Mouse (Mus musculus) stomach, embryonic 15.5 days (tissue): ENCODE results near the gene Cnot10. TPM values are rescaled to one million over a fixed set of nuclear protein-coding genes. Genes with fewer than 3 reads are reported as not detected.

Experiments
- ATAC-seq: fragments of 200-750 bp; cut with Nextera tagmentation; 2 replicates; pipeline ENCODE4 v1.8.0; 2017; ENCODE audit warnings: low read depth, moderate number of reproducible peaks, moderate TSS enrichment; ENCODE audit not compliant: insufficient read depth, low FRiP score
- H3K27ac ChIP-seq: fragments of 300-500 bp; sonication (generic); 2 replicates; pipeline ENCODE4 v1.5.1; 2015; ENCODE audit warnings: mild to moderate bottlenecking, inconsistent platforms
- H3K27me3 ChIP-seq: fragments of 300-500 bp; sonication (generic); replicated peaks from 2 replicates; pipeline ENCODE4 v1.6.1; 2015; ENCODE audit warnings: inconsistent platforms
- H3K36me3 ChIP-seq: fragments of 300-500 bp; sonication (generic); 2 replicates; pipeline ENCODE4 v1.6.1; 2015; ENCODE audit warnings: inconsistent platforms
- H3K4me1 ChIP-seq: fragments of 300-500 bp; sonication (generic); 2 replicates; pipeline ENCODE4 v1.6.1; 2015; ENCODE audit warnings: inconsistent platforms
- H3K4me2 ChIP-seq: fragments of 300-500 bp; sonication (generic); 2 replicates; pipeline ENCODE4 v1.6.1; 2015; ENCODE audit warnings: mild to moderate bottlenecking, inconsistent platforms
- H3K4me3 ChIP-seq: fragments of 300-500 bp; sonication (generic); replicated peaks from 2 replicates; pipeline ENCODE4 v1.5.1; 2015; ENCODE audit warnings: inconsistent platforms
- H3K9ac ChIP-seq: fragments of 300-500 bp; sonication (generic); 2 replicates; pipeline ENCODE4 v1.6.1; 2015; ENCODE audit warnings: inconsistent platforms
- H3K9me3 ChIP-seq: fragments of 300-500 bp; sonication (generic); 2 replicates; pipeline ENCODE4 v1.6.1; 2016; ENCODE audit warnings: inconsistent platforms
- WGBS: fragments of 180-500 bp; shearing (Covaris S2); methylation state at CpG from one replicate; pipeline ENCODE4 v1.1.7; 2015; 5-methylcytosine and 5-hydroxymethylcytosine counted together
- polyA plus RNA-seq: library from polyadenylated mRNA; unstranded; fragments of >200 nt; fragmentation: Nextera tagmentation; extraction: Ambion mirVana; gene quantifications from 2 replicates; pipeline ENCODE4 v1.2.1, GENCODE M21; 2015

Cnot10 gene
- polyA plus RNA-seq, 1 experiment from 2014 or later = 51.2 TPM

DNA sequence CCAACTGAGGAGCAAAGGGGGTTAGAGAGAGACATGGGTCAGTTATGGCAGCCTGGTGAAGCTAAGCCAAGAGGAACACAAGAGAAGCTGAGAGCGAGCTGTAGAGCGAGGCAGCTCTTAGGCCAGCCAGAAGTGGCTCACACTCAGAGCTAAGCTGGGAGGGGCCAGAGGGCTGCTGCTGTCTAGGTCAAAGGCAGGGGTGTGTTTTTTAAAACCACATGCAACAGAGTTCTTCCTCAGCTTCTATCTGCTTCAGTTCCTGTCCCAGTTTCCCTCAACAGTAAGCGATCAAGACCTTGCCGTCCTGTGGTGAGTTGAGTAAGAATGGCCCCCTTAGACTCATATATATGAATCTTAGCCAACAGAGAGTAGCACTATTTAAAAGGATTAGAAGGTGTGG is 27.0 kb downstream of the Cnot10 start:
- Histone ChIP-seq H3K27ac (no peak overlapping the region), H3K9ac (no peak overlapping the region), H3K4me3 (no peak overlapping the region), H3K27me3 (no peaks in the 10 kb centered on the region), H3K4me1 (no peaks in the 10 kb centered on the region), H3K4me2 (no peak overlapping the region), H3K36me3 (peaks cover 50% of the 10 kb centered on the region), H3K9me3 (no peaks in the 10 kb centered on the region)
- 92% methylated on average over 4 of the region's 4 CpGs for WGBS
- ATAC-seq = no peak

DNA sequence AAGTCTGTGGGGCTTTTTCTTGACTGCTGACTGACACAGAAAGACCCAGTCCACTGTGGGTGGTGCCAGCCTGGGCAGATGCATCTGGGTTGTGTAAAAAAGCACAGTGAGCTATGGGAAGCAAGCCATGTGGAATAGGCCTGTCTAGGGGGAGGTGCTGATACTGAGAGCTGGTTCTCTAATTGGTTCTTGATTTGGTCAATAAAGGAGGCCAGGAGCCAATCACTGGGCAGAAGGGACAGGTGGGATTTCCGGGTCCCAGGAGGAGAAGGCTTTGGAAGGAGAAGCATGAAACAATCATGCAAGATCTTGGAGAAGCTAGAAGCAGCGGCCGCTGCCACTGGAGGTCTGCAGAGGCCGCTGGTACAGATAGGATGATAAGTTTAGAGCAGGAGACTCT is 27.4 kb downstream of the Cnot10 start:
- 81% methylated on average over 4 of the region's 4 CpGs for WGBS
- H3K36me3 ChIP-seq = peaks cover 50% of the 10 kb centered on the region

DNA sequence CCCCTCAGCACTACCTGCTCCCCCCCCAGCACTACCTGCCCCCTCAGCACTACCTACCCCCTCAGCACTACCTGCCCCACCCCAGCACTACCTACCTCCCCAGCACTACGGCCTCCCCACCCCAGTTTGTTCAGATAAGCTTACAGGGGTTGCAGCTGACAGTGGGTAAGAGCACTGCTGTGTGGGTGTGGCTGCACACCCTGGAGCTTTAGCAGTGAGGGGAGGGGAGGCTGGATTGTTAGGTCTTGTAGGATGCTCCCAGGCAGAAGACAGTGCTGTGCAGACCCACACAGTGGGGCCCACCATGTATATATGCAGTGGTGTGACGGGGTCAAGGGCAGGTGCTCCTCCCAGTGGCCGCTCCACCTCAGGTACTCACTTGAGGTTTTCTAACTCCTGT is 29.7 kb downstream of the Cnot10 start:
- no peaks in the 10 kb centered on the region for H3K9me3 ChIP-seq
- no peak overlapping the region for H3K9ac ChIP-seq
- peaks cover 50% of the 10 kb centered on the region for H3K36me3 ChIP-seq
- no peak overlapping the region for H3K4me2 ChIP-seq
- no peak overlapping the region for H3K4me3 ChIP-seq
- no peaks in the 10 kb centered on the region for H3K4me1 ChIP-seq
- no peaks in the 10 kb centered on the region for H3K27me3 ChIP-seq
- 89% methylated on average over 3 of the region's 3 CpGs for WGBS
- no peak for ATAC-seq
- no peak overlapping the region for H3K27ac ChIP-seq

More for the DNA sequence above, 27.4 kb downstream of the Cnot10 start:
- H3K4me1 ChIP-seq = no peaks in the 10 kb centered on the region
- H3K4me2 ChIP-seq = no peak overlapping the region
- no peak overlapping the region for H3K27ac ChIP-seq
- no peak overlapping the region for H3K4me3 ChIP-seq
- no peaks in the 10 kb centered on the region for H3K27me3 ChIP-seq
- no peaks in the 10 kb centered on the region for H3K9me3 ChIP-seq
- no peak overlapping the region for H3K9ac ChIP-seq
- no peak for ATAC-seq

DNA sequence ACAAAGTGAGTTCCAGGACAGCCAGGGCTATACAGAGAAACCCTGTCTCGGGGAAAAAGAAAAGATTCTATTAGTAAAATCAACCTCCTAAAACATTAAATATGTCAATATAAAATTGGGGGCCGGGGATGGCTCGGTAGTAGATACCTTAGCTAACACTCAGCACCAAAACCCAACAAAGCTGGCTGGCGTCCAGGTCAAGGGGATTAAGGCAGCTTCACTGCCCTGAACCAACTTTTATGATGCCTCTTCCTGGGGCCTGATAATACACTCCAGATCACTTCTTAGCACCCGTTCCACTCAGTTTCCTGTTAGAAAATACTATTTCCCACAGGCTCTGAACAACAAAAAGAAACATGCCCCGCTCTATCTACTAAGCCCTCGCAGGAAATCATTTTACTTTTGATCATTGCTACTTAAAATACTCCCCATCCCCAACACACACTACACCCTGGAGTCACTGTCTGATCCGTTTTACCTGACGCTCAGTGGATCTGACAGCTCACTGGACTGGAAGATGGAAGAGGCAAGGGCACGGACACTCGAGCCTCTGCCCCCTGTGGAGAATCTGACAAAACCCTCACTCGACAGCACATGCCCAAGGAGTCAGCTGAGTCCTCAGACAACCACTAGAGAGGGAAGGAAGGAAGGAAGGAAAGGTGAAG is 36.0 kb downstream of the Cnot10 start:
- Histone ChIP-seq H3K9ac (no peak overlapping the region), H3K4me1 (no peaks in the 10 kb centered on the region), H3K4me3 (no peak overlapping the region), H3K36me3 (peaks cover 23% of the 10 kb centered on the region), H3K27me3 (no peaks in the 10 kb centered on the region), H3K27ac (no peak overlapping the region), H3K4me2 (no peak overlapping the region), H3K9me3 (no peaks in the 10 kb centered on the region)
- WGBS = 74% methylated on average over 12 of the region's 12 CpGs
- no peak for ATAC-seq

DNA sequence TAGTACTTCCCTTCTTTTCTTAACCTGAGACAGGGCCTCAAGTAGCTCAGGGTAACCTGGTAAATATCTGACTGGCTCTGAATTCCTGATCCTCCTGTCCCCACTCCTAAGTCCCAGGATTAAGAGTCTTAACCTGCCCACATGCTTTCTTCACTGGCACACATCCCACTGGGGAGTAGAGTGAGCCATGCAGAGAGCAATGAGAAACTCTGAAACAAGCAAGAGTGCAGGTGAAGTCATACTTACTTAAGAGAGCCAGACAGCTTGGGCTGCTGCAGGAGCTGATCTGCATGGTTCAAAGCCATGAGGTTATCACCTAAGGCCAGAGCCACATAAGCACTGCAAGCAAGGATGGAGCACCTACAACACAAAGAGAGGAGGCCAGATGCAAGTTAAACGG is 38.9 kb downstream of the Cnot10 start:
- Histone ChIP-seq H3K4me3 (no peak overlapping the region), H3K27me3 (no peaks in the 10 kb centered on the region), H3K27ac (no peak overlapping the region), H3K36me3 (peaks cover 24% of the 10 kb centered on the region), H3K4me1 (no peaks in the 10 kb centered on the region), H3K4me2 (no peak overlapping the region), H3K9me3 (no peaks in the 10 kb centered on the region), H3K9ac (no peak overlapping the region)
- WGBS = 64% methylated on average over 1 of the region's 1 CpGs
- no peak for ATAC-seq

DNA sequence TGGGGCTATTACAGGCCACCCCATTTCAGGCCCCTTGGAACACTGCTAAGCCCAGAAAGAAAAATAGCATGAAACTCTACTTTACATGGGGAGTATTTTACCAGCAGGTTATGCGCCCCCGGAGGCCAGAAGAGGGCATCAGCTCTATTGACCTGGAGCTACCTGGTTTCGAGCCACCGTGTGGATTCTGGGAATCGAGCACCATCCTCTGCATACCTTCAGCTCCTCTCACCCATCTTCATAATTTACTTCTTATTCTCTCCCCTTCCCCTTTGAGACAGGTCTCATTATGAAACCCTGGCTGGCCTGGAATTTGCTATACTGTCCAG is 55.0 kb downstream of the Cnot10 start:
- no peak; the same call in 1 of the 2 replicates for ATAC-seq
- H3K4me2 ChIP-seq = peak overlapping the region; percentile 70; the same call in 1 of the 2 replicates
- peak overlapping the region; percentile 40; the same call in 1 of the 2 replicates for H3K4me3 ChIP-seq
- H3K9ac ChIP-seq = no peak overlapping the region
- H3K9me3 ChIP-seq = no peaks in the 10 kb centered on the region
- H3K36me3 ChIP-seq = no peaks in the 10 kb centered on the region; the same call in 1 of the 2 replicates
- peaks cover 8% of the 10 kb centered on the region; the same call in 1 of the 2 replicates for H3K4me1 ChIP-seq
- H3K27me3 ChIP-seq = no peaks in the 10 kb centered on the region
- 0 out of 2 replicates have a peak overlapping the region, but pooled peaks have one; percentile 18 for H3K27ac ChIP-seq
- 37% methylated on average over 5 of the region's 5 CpGs for WGBS

DNA sequence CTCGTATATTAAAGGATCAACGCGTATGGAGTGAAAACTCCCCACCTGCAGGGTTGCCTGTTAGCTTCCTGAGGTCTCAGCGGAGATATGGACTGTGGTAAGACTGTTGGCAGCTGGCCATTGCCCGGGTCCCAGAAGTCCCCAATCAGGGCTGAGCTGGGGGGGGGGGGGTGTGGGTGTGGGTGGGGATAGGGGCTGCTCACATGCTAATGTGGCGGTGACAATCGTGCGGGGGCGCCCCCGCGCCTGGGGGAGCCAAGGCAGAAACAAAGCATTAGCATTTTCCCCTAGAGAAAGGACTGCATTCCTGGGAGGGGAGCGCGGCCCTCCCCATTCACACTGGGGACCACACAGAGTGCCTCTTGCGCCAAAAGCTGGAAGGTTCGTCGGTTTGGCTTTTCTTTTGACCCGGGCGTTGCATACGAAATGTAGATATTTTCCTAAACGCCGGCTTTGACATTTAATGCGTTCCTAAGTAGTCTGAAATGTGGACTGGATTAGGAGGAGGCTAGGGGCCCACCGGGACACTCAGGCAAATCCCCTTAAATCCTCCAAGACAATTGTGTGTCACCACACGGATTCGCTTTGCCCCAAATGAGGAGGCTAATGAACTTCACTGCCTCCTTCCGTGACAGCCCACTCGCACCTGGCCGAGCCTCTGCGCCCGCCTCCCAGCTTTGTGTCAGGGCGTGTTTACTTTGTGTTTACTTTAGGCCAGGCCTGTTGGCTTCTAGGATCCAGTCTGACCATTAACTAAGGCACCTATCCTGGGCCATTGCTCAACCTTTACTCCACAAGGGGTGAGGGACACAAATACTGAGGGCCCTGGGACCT is 55.6 kb downstream of the Cnot10 start:
- H3K9ac ChIP-seq = peak overlapping the region; percentile 20; the same call in 1 of the 2 replicates
- H3K36me3 ChIP-seq = no peaks in the 10 kb centered on the region; the same call in 1 of the 2 replicates
- peak overlapping the region; percentile 70 for H3K27ac ChIP-seq
- H3K27me3 ChIP-seq = no peaks in the 10 kb centered on the region
- peaks cover 8% of the 10 kb centered on the region; the same call in 1 of the 2 replicates for H3K4me1 ChIP-seq
- 10% methylated on average over 31 of the region's 31 CpGs for WGBS
- peak; percentile 72; the same call in 1 of the 2 replicates for ATAC-seq
- H3K4me2 ChIP-seq = peak overlapping the region; percentile 70
- no peaks in the 10 kb centered on the region for H3K9me3 ChIP-seq
- peak overlapping the region; percentile 40 for H3K4me3 ChIP-seq

DNA sequence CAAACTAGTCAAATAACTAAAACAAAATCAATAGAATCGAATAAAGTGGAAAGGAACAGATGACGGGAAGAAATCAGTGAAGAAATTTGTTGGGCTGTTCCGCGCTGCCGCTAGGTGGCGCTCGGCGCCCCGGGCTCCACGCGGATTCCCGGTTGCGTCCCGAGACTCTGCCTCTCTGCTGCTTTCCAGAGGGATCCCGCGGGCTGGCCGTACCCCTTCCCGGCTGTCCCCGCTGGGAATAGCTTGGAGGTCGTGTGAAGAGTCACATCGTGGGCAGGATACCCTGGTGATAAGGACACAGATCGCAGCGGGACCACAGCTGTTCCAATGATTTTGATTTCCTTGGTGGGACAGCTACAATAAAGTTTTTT is 56.2 kb downstream of the Cnot10 start:
- no peaks in the 10 kb centered on the region for H3K9me3 ChIP-seq
- under 1% methylated on average over 23 of the region's 23 CpGs for WGBS
- peak overlapping the region; percentile 70 for H3K27ac ChIP-seq
- ATAC-seq = peak; percentile 56; the same call in 1 of the 2 replicates
- H3K4me1 ChIP-seq = peaks cover 8% of the 10 kb centered on the region; the same call in 1 of the 2 replicates
- H3K9ac ChIP-seq = peak overlapping the region; percentile 20; the same call in 1 of the 2 replicates
- peak overlapping the region; percentile 70 for H3K4me2 ChIP-seq
- no peaks in the 10 kb centered on the region; the same call in 1 of the 2 replicates for H3K36me3 ChIP-seq
- peak overlapping the region; percentile 40 for H3K4me3 ChIP-seq
- no peaks in the 10 kb centered on the region for H3K27me3 ChIP-seq

DNA sequence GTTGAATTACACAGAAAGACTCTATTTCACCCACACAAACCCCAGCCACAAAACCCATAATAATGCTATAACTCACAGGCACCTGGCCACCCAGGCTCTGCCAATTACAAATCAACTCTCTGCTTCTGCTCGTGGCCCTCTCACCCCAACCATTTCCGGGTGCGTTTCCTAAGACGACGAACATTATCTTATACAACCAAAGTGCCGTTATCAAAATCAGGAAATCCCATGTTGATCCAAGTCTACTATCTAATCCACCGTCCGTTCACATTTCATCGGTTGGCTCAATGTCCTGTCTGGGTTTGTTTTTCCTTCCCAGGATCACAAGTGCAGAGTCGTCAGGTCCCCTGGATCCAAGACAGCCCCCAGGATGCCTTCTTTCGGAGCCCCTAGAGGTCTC is 61.3 kb downstream of the Cnot10 start:
- Histone ChIP-seq H3K27me3 (no peaks in the 10 kb centered on the region), H3K4me1 (0 out of 2 replicates have a peak, but pooled peaks cover 2% of the 10 kb centered on the region), H3K36me3 (no peaks in the 10 kb centered on the region), H3K4me3 (no peak overlapping the region), H3K27ac (no peak overlapping the region), H3K4me2 (no peak overlapping the region), H3K9ac (no peak overlapping the region), H3K9me3 (no peaks in the 10 kb centered on the region)
- 52% methylated on average over 11 of the region's 11 CpGs for WGBS
- no peak for ATAC-seq

DNA sequence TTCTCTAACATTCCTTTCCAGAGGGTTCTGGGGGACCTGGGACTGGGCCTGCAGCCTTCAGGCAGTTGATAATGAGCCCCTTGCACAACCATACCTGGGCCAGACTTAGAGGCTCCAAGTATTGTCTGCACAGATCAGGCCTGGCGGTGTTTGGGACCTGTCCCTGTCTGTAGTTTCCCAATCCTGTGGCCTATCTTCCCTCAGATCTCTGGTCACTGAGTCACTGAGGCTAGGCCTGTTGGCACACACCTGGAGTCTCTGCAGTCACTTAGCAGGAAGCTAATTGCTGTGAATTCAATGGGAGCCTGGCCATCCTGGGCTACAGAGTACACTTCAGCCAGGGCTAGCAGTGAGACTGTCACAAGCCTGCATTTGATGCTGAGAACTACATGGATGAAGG is 64.0 kb downstream of the Cnot10 start:
- ATAC-seq = no peak
- 89% methylated on average over 1 of the region's 1 CpGs for WGBS
- no peak overlapping the region for H3K4me3 ChIP-seq

DNA sequence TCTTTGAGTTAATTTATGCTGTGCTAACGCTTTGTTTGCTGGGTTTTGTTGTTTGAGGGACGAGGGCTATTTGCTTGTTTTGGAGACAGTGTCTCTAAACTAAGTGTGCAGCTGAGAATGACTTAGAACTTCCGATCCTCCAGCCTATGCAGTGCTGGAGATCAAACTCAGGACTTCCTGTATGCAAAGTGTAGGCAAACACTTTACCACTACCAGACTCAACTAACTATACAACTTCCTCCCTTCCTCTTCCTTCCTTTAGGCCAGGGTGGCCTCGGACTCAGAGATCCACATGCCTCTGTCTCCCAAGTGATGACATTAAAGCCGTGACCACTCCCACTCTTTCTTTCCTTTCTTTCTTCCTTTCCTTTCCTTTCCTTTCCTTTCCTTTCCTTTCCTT is 66.5 kb downstream of the Cnot10 start:
- H3K27ac ChIP-seq = no peak overlapping the region
- 53% methylated on average over 5 of the region's 5 CpGs for WGBS
- ATAC-seq = no peak
- H3K9ac ChIP-seq = no peak overlapping the region
- H3K9me3 ChIP-seq = no peaks in the 10 kb centered on the region
- no peaks in the 10 kb centered on the region for H3K27me3 ChIP-seq
- H3K36me3 ChIP-seq = no peaks in the 10 kb centered on the region
- H3K4me2 ChIP-seq = no peak overlapping the region
- H3K4me3 ChIP-seq = no peak overlapping the region
- H3K4me1 ChIP-seq = no peaks in the 10 kb centered on the region

More for the DNA sequence above, 64.0 kb downstream of the Cnot10 start:
- H3K27me3 ChIP-seq = no peaks in the 10 kb centered on the region
- no peak overlapping the region for H3K9ac ChIP-seq
- H3K9me3 ChIP-seq = no peaks in the 10 kb centered on the region
- no peak overlapping the region for H3K4me2 ChIP-seq
- no peaks in the 10 kb centered on the region for H3K36me3 ChIP-seq
- H3K4me1 ChIP-seq = no peaks in the 10 kb centered on the region
- H3K27ac ChIP-seq = no peak overlapping the region
